Mouse (Mus musculus): ENCODE measurements at regions not wholly inside any gene's neighbourhood (a gene's known extent, or its start where the extent isn't known, plus 50 kb on each side); places are given as distances from the start of the nearest gene placed in this dataset.

DNA sequence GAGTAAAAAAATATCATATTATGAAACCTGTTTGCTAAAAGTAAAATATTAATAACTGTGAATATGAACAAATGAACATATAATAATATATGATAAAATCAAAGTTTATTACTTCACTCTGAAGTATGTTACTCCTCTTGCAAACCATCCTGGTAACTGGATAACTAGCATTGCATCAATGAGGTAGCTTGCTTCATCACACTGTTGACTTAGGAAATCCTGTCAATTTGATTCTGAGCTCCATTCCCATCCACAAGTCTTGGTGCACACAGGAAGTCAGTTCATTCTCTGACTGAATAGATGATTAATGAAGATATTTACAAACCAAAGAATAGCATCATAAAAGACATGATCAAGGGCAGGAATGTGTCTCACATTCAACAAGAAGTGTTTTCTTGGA, 286.9 kb upstream of the Gprin3 start:
- H3K27ac ChIP-seq, result no peak overlapping the region
- ATAC-seq (ENCODE audit: low read depth) (no peak), DNase-seq (no peak)
- H3K4me3 ChIP-seq (replicated peaks), result no peak overlapping the region
- no peak overlapping the region for H3K4me2 ChIP-seq
- H3K9ac ChIP-seq, result no peak overlapping the region
- no peaks in the 10 kb centered on the region for H3K27me3 ChIP-seq
- no peaks in the 10 kb centered on the region for H3K9me3 ChIP-seq (replicated peaks)
- no peaks in the 10 kb centered on the region for H3K4me1 ChIP-seq (replicated peaks)
- no peaks in the 10 kb centered on the region for H3K36me3 ChIP-seq

DNA sequence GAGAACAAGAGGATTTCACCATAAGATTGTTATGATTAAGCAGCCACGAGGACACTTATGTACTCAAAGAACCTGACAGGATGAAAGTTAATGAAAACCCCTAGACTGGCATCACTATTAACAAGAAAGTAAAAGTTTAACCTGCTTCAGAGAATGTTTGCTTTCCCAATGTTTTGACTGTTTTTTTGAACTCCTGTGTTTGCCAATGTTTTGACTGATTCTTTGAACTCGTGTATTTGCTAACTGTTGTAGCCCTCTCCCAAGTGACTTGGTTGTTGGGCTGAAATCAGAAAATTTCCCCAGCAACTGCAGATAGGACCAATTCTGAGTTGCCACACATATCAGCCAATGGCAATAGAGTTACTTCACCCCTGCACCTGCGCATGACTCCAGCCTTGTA, 258.9 kb upstream of the Gprin3 start:
- 47% methylated on average over 3 of the region's 3 CpGs for WGBS (ENCODE audit: insufficient replicate concordance)

DNA sequence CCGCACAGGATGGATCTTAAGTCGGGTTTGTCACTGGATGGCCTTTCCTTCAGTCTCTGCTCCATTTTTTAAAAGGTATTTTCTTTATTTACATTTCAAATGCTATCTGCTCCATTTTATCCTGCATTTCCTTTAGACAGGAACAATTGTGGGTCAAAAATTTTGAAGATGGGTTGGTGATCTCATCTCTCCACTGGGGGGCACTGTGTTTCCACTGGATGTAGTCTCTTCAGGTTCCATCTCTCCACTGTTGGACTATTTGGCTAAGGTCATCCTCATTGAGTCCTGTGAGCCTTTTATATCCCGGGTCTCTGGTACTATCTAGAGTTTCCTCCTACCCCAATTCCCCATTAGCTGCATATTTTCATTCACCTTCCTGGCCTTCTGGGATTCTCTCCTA, 241.3 kb upstream of the Gprin3 start:
- DNase-seq, result no peak
- Histone ChIP-seq H3K27me3 (no peaks in the 10 kb centered on the region), H3K9ac (no peak overlapping the region), H3K4me3 (replicated peaks) (no peak overlapping the region), H3K4me2 (no peak overlapping the region), H3K27ac (no peak overlapping the region), H3K36me3 (no peaks in the 10 kb centered on the region), H3K9me3 (replicated peaks) (no peaks in the 10 kb centered on the region), H3K4me1 (replicated peaks) (no peaks in the 10 kb centered on the region)
- 44% methylated on average over 3 of the region's 3 CpGs for WGBS (ENCODE audit: insufficient replicate concordance)
- no peak for ATAC-seq (ENCODE audit: low read depth)

More for the DNA sequence above, 258.9 kb upstream of the Gprin3 start:
- ATAC-seq (ENCODE audit: low read depth) (peak; percentile 41; the same call in 1 of the 2 replicates), DNase-seq (no peak)
- H3K27me3 ChIP-seq, result no peaks in the 10 kb centered on the region
- no peak overlapping the region for H3K4me3 ChIP-seq (replicated peaks)
- H3K36me3 ChIP-seq, result no peaks in the 10 kb centered on the region
- no peak overlapping the region for H3K4me2 ChIP-seq
- H3K9me3 ChIP-seq (replicated peaks), result peaks cover 35% of the 10 kb centered on the region
- no peak overlapping the region for H3K27ac ChIP-seq
- H3K4me1 ChIP-seq (replicated peaks), result no peaks in the 10 kb centered on the region
- no peak overlapping the region for H3K9ac ChIP-seq
